Mouse (Mus musculus) ovary, adult 10 weeks (tissue): ENCODE data around the gene Hdac5. TPM values are rescaled to one million over a fixed set of nuclear protein-coding genes. Genes with fewer than 3 reads are reported as not detected.

ENCODE experiments used
- polyA plus RNA-seq: library from polyadenylated mRNA; stranded (reverse); fragments of 350-450 nt; fragmentation: Illumina TruSeq; extraction: RNeasy Lipid Tissue Mini Kit (QIAGEN cat#74804); gene quantifications from one replicate; pipeline ENCODE4 v1.2.3, GENCODE M21; 2014

Hdac5 gene
- 1.00 TPM for polyA plus RNA-seq

DNA sequence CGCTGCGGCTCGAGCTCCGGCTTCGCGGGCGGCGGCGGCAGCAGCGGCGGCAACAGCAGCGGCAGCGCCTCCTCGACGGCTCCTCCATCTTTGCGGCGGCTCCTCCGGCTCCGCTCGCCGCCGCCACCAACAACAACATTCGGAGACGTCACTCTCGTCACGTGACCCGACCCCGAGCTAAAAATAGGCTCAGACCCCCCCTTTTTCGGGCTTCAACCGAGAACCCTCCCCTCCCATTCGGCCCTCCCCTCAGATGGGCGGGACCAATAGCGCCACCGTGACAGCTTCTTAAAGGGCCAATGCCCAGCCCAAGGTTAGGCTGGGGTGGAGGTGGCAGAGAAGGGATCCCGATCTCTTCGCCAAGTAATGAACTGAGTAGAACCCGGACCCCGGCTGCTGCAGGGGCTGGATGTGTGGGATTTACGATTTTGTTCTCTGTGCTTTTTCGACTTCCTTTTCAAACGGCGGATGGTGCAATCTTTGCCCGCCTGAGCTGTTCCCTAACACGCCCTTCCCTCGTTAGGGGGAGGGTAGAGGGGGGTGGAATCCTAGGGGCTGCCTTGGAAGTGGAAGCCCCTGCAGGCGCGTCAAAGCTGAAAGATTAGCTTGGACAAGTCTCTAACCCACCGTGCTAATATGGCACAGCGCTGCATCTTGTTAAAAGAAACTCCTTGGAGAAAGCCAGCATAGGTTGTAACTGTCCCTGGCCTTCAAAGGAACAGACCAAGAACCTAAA is at the start of gene Hdac5:
TSS of gene Hdac5 (minus strand) at position 161 of the 736 bp plus-strand sequence.

GRCm38 (mm10) chr11:102268520-102269244 is 38.7 kb upstream of the Hdac5 start, which contains the start of gene Asb16:
Gene Asb16, plus strand, starts transcription at chr11:102268743.

DNA sequence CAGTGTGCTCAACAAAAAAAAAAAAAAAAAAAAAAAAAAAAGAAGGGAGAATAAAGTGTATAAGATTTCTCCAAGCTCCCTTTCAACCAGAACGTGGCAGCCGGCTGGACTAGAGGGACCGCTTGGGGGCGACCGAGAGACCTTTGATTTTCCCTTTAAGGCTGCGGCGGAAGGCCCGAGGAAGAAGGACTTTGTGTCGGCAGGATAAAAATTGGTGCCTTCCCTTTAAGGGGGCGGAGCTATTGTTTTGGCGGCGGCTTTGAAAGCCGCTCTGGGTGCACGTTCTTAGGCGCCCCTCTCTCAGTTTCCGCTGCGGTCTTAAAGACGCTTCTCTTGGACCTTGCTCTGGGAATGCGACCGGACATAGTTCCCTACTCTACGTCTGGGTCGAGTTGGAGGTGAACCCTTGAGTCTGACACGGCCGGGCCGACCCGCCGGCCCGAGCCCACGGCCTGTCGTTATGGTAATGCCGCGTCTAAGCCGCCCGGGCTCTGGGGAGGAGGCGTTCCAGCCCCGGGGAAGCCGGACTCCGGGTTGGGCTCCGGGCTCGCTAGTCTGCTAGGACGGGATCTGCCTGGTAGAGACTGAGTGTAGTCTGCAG is 18.8 kb upstream of the Hdac5 start, which contains the start of gene BC030867:
TSS of gene BC030867 (plus strand) at position 253 of the 601 bp plus-strand sequence.

GRCm38 (mm10) chr11:102189461-102190436 is 40.2 kb downstream of the Hdac5 start, which contains the start of gene G6pc3:
Gene G6pc3, plus strand, starts transcription at chr11:102189620.

DNA sequence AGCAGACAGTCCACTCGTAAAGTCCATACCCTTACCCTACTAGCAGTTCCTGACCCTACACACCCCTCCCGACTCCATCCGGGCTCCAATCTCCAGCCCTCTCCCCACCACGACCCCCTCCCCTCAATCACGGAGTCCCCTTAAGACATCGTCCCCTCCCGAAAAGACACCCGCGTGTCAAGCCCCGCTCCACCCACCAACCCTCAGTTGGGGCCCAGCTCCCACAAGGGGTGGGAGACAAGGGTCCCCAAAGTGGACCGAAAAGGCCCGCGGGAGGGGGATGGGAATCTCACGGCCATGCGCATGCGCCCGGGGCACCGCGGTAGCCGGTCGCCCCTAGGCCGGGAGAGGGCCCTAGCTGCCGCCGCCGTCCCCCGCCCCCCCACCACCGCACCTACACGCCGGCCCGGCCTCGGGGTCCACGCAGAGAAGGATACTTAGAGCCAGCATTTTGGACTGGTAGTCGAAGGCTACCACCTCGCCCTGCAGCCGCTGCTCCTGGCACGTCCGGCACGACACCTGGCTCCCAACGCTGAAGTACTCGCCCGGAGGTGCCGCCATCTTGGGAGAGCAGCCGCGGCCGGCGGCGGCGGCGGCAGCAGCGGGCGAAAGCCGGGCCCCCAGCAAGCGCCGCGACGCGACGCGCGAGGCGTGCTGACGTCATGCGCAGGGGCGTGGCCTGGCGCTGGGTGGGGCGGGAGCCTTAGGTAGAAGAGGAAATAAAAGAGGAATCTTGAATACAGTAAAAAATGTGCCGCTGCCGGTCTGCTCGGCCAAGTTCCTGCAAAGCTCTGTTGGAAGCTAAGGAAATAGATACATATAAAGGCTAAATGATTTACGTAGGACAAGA is 45.1 kb downstream of the Hdac5 start, which contains the start of gene Lsm12:
TSS of gene Lsm12 (minus strand) at position 651 of the 850 bp plus-strand sequence.

DNA sequence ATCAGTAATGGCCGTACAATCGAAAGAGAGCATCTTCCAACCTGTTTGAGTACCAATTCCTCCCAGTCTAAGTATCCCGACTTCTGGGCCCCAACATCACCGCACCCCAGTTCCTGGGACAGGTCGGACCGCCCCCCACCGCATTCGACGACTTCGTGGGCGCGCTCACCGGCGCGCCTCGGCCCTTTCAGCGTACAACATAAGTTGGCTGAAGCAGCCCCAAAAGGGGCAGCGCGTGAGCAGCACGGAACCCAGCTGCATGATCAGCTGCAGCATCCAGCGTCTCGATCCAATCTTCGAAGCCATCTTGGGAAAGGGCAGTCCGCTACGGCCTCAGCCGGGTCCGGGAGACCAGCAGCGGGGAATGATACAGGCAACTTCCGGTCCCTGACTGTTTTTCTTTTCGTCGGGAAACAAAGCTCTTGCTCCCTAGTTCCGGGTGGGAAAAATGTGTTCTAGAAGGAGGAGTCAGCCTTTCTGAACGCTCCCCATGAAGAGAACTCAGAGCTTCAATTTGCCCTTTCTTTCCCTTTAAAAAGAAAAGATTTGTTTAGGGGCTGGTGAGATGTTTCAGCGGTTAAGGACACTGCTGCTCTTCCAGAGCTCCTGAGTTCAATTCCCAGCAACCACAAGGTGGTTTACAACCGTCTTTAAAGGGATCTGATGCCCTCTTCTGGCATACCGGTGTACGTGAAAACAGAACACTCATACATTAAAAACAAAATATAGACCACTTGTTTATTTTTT is 73.8 kb downstream of the Hdac5 start, which contains the start of gene Tmem101:
TSS of gene Tmem101 (minus strand) at position 366 of the 747 bp plus-strand sequence.

DNA sequence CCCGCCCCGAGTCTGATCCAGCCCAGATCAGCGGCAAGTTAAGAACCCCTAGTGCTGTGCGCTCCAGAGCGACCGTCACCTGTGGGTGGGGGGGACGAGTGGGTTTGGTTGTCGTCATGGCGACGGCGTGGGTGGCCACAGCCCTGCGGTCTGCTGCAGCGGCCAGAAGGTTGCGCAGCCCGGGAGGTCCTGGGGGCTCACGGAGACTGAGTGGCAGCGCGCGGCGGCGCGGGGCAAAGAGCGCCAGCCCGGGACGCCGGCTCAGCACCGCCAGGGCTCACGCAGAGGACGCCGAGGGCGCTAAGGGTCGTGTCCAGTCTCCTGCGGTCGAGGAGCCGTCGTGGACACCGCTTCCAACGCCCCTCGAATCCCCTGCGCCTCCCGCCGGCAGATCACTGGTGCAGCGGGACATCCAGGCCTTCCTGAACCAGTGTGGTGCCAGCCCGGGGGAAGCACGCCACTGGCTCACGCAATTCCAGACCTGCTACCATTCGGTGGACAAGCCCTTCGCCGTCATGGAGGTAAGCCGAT is 84.4 kb downstream of the Hdac5 start, which contains the start of gene Nags:
TSS of gene Nags (plus strand) at position 43 of the 531 bp plus-strand sequence.

Other genes with a start within 250 kb of the Hdac5 start
- not detected for gene Cfap97d1, start 245.9 kb downstream of the Hdac5 start, polyA plus RNA-seq
- gene Dusp3, start 243.2 kb downstream of the Hdac5 start, polyA plus RNA-seq: 22.0 TPM
- 1.6 TPM for gene Mpp3, start 201.7 kb downstream of the Hdac5 start, polyA plus RNA-seq
- 5.4 TPM for gene Cd300lg, start 188.7 kb downstream of the Hdac5 start, polyA plus RNA-seq
- 0.63 TPM for gene Mpp2, start 141.7 kb downstream of the Hdac5 start, polyA plus RNA-seq
- not detected for gene Ppy, start 128.8 kb downstream of the Hdac5 start, polyA plus RNA-seq
- gene Pyy, start 122.3 kb downstream of the Hdac5 start, polyA plus RNA-seq: not detected
- not detected for gene Nags, start 84.7 kb downstream of the Hdac5 start, polyA plus RNA-seq
- gene Tmem101, start 73.8 kb downstream of the Hdac5 start, polyA plus RNA-seq: 6.0 TPM
- 73.6 TPM for gene Lsm12, start 44.9 kb downstream of the Hdac5 start, polyA plus RNA-seq
- 0.71 TPM for gene G6pc3, start 40.5 kb downstream of the Hdac5 start, polyA plus RNA-seq
- not detected for gene BC030867, start 18.7 kb upstream of the Hdac5 start, polyA plus RNA-seq
- gene Asb16, start 38.6 kb upstream of the Hdac5 start, polyA plus RNA-seq: not detected
- 3.6 TPM for gene Tmub2, start 54.8 kb upstream of the Hdac5 start, polyA plus RNA-seq
- 8.8 TPM for gene Atxn7l3, start 66.5 kb upstream of the Hdac5 start, polyA plus RNA-seq
- gene Ubtf, start 89.6 kb upstream of the Hdac5 start, polyA plus RNA-seq: 54.4 TPM
- gene Slc4a1, start 136.0 kb upstream of the Hdac5 start, polyA plus RNA-seq: not detected
- gene Rundc3a, start 163.2 kb upstream of the Hdac5 start, polyA plus RNA-seq: not detected
- gene Slc25a39, start 177.8 kb upstream of the Hdac5 start, polyA plus RNA-seq: 2.3 TPM
- gene Grn, start 200.1 kb upstream of the Hdac5 start, polyA plus RNA-seq: 10.5 TPM
- gene Fam171a2, start 217.5 kb upstream of the Hdac5 start, polyA plus RNA-seq: not detected
- gene Itga2b, start 240.0 kb upstream of the Hdac5 start, polyA plus RNA-seq: not detected